Mouse (Mus musculus) ES-Bruce4 (cell line): ENCODE data around the gene Ttc21b. TPM values are rescaled to one million over a fixed set of nuclear protein-coding genes. Genes with fewer than 3 reads are reported as not detected.

Experiments
- H3K27ac ChIP-seq: 2 replicates; pipeline ENCODE4 v1.5.1; 2012; ENCODE audit warnings: low read length, inconsistent platforms; ENCODE audit not compliant: insufficient read depth
- H3K27me3 ChIP-seq: 2 replicates; pipeline ENCODE4 v1.6.1; 2012; ENCODE audit warnings: mild to moderate bottlenecking, low read length, inconsistent platforms; ENCODE audit not compliant: control insufficient read depth, poor library complexity, insufficient read depth, severe bottlenecking
- H3K36me3 ChIP-seq: 2 replicates; pipeline ENCODE4 v1.6.1; 2012; ENCODE audit warnings: inconsistent platforms, mild to moderate bottlenecking, low read length, moderate library complexity; ENCODE audit not compliant: control insufficient read depth, poor library complexity, insufficient read depth, severe bottlenecking
- H3K4me1 ChIP-seq: one replicate; pipeline ENCODE4 v1.8.1; 2011; ENCODE audit warnings: low read length; ENCODE audit not compliant: control insufficient read depth, insufficient read depth
- H3K4me3 ChIP-seq: 2 replicates; pipeline ENCODE4 v1.5.1; 2011; ENCODE audit warnings: low read depth, mild to moderate bottlenecking, low read length
- H3K9ac ChIP-seq: 2 replicates; pipeline ENCODE4 v1.6.1; 2012; ENCODE audit warnings: low read depth, mild to moderate bottlenecking, inconsistent platforms; ENCODE audit not compliant: poor library complexity, severe bottlenecking
- H3K9me3 ChIP-seq: replicated peaks from 2 replicates; pipeline ENCODE4 v1.6.1; 2012; ENCODE audit warnings: mild to moderate bottlenecking, low read length, inconsistent platforms; ENCODE audit not compliant: control insufficient read depth, poor library complexity, insufficient read depth, severe bottlenecking
- CTCF ChIP-seq: IDR thresholded peaks from one replicate; pipeline ENCODE4 v1.8.1; 2011; ENCODE audit warnings: low read depth, low read length
- EP300 ChIP-seq: IDR thresholded peaks from 2 replicates; pipeline ENCODE4 v1.6.1; 2011; ENCODE audit warnings: low read depth, low read length; ENCODE audit not compliant: insufficient read depth
- POLR2A ChIP-seq: IDR thresholded peaks from one replicate; pipeline ENCODE4 v1.8.1; 2011; ENCODE audit warnings: low read length; ENCODE audit not compliant: insufficient read depth
- polyA plus RNA-seq: library from polyadenylated mRNA; stranded (reverse); fragments of >200 nt; gene quantifications from 2 replicates; pipeline ENCODE4 v1.2.4, GENCODE M21; 2011; ENCODE audit warnings: low read depth; ENCODE audit not compliant: missing spikeins, insufficient read depth, insufficient read length

The Ttc21b gene
- polyA plus RNA-seq, 1 experiment = 22.4 TPM

GRCm38 (mm10) chr2:66165025-66165424 lies 91.4 kb downstream of the Ttc21b start:
- TF ChIP-seq POLR2A = no peak
- no peak for TF ChIP-seq CTCF
- no peak for TF ChIP-seq EP300
- Histone ChIP-seq H3K27ac (no peak overlapping the region), H3K9me3 (no peaks in the 10 kb centered on the region), H3K36me3 (no peaks in the 10 kb centered on the region), H3K9ac (no peak overlapping the region), H3K4me1 (no peaks in the 10 kb centered on the region), H3K4me3 (no peak overlapping the region), H3K27me3 (no peaks in the 10 kb centered on the region)

DNA sequence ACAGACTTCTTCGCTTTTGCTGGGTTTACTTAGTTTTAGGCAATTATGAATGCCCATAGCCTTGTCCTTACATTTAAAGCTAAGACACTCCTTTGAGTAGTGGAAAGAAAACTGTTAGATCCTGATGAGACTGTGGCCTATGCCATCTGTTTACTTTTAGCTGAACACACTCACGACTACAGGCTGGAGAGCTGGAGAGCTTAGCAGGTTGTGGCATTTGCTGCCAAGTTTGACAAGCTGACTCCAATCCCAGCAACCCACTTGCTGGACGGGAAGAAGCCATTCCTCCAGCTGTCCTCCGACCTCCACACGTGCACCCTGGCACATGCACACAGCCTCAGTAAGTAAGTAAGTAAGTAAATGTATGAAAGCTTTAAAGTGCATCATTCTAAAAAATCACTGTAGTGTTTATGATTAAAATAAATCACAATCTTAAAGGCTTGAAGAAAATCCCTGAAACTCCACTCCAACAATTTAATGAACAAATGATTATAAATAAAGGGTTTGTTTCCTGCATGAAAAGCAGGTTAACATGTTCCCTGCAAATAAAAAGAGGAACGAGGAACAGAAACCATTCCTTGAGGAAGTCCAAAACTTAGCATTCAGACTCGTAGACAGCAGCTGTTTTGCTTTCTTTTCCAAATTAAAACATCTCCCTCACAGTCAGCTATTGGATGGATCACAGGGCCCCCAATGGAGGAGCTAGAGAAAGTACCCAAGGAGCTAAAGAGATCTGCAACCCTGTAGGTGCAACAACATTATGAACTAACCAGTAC lies 98.1 kb downstream of the Ttc21b start:
- TF ChIP-seq EP300 (no peak), CTCF (no peak), POLR2A (no peak)
- Histone ChIP-seq H3K36me3 (no peaks in the 10 kb centered on the region), H3K27me3 (no peaks in the 10 kb centered on the region), H3K27ac (no peak overlapping the region), H3K9me3 (no peaks in the 10 kb centered on the region), H3K4me1 (no peaks in the 10 kb centered on the region), H3K4me3 (no peak overlapping the region), H3K9ac (no peak overlapping the region)

DNA sequence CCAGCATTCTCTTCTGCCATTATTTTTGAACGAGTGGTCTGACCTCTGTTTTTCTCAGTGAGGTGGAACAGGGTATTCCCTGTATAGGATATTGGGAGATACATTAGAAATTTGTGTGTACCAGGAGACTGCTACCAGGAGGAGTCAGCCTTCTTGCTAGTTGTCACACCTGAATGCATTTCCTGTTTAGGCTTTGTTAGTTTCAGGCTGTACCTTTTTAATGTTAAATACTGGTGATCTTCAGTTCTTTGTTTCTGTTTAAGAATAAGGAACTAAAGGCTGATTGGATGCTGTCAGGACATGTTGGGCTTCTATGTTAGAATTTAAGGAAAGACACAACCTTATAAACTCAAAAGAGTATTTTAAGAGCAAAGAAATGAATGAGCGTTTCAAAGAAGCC lies 105.0 kb downstream of the Ttc21b start:
- Histone ChIP-seq H3K27ac (no peak overlapping the region), H3K4me3 (no peak overlapping the region), H3K4me1 (no peaks in the 10 kb centered on the region), H3K9ac (no peak overlapping the region), H3K9me3 (no peaks in the 10 kb centered on the region), H3K36me3 (no peaks in the 10 kb centered on the region), H3K27me3 (no peaks in the 10 kb centered on the region)
- TF ChIP-seq POLR2A (no peak), EP300 (no peak), CTCF (no peak)

DNA sequence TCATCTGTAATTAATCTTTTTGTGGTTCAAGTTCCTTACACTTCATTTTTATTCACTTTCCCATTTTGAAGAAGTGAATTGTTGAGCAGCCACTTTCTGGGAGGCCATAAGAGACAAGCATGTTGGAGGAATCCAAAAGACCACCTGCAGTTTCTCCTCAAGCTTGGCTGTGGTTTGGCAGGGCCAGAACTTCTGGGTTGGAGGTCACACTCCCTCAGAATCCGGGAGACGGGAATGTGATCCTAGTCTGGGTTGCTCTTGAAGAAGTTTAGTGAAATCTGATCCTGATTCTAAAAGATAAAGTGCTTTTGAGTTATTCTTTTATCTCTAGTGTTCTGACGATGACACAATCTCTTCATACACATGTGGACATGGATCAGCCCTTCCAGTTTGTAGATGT lies 105.9 kb downstream of the Ttc21b start:
- Histone ChIP-seq H3K9me3 (no peaks in the 10 kb centered on the region), H3K27me3 (no peaks in the 10 kb centered on the region), H3K4me1 (no peaks in the 10 kb centered on the region), H3K27ac (no peak overlapping the region), H3K36me3 (no peaks in the 10 kb centered on the region), H3K4me3 (no peak overlapping the region), H3K9ac (no peak overlapping the region)
- TF ChIP-seq EP300 (no peak), CTCF (no peak), POLR2A (no peak)

- no peak overlapping the region for H3K9ac ChIP-seq
- H3K27ac ChIP-seq = no peak overlapping the region
- H3K4me3 ChIP-seq = no peak overlapping the region
- H3K4me1 ChIP-seq = no peaks in the 10 kb centered on the region
- no peaks in the 10 kb centered on the region for H3K36me3 ChIP-seq
- TF ChIP-seq CTCF = no peak
- no peak for TF ChIP-seq EP300
- no peak for TF ChIP-seq POLR2A
- no peaks in the 10 kb centered on the region for H3K9me3 ChIP-seq
- H3K27me3 ChIP-seq = no peaks in the 10 kb centered on the region
Measured at GRCm38 (mm10) chr2:66148654-66149230, 107.7 kb downstream of the Ttc21b start.

- H3K9me3 ChIP-seq = no peaks in the 10 kb centered on the region
- H3K4me3 ChIP-seq = no peak overlapping the region
- no peaks in the 10 kb centered on the region for H3K36me3 ChIP-seq
- TF ChIP-seq POLR2A (no peak), EP300 (no peak), CTCF (no peak)
- no peaks in the 10 kb centered on the region for H3K4me1 ChIP-seq
- H3K9ac ChIP-seq = no peak overlapping the region
- H3K27ac ChIP-seq = no peak overlapping the region
- H3K27me3 ChIP-seq = no peaks in the 10 kb centered on the region
Measured at GRCm38 (mm10) chr2:66146473-66146872, 109.9 kb downstream of the Ttc21b start.
